Mouse (Mus musculus) stomach, embryonic 15.5 days (tissue): Measurements from ENCODE around the gene Mgat4e. TPM values are rescaled to one million over a fixed set of nuclear protein-coding genes. Genes with fewer than 3 reads are reported as not detected.
A peak's percentile ranks its signal among the peaks of the same experiment; 100 is the strongest.
"Not testable (repeated sequence)": the region's sequence is repeated elsewhere in the genome, so short reads cannot be mapped to it uniquely, and the experiment has no call there.

Experiments
- ATAC-seq: fragments of 200-750 bp; cut with Nextera tagmentation; 2 replicates; pipeline ENCODE4 v1.8.0; 2017; ENCODE audit warnings: low read depth, moderate number of reproducible peaks, moderate TSS enrichment; ENCODE audit not compliant: insufficient read depth, low FRiP score
- H3K27ac ChIP-seq: fragments of 300-500 bp; sonication (generic); 2 replicates; pipeline ENCODE4 v1.5.1; 2015; ENCODE audit warnings: mild to moderate bottlenecking, inconsistent platforms
- H3K27me3 ChIP-seq: fragments of 300-500 bp; sonication (generic); replicated peaks from 2 replicates; pipeline ENCODE4 v1.6.1; 2015; ENCODE audit warnings: inconsistent platforms
- H3K36me3 ChIP-seq: fragments of 300-500 bp; sonication (generic); 2 replicates; pipeline ENCODE4 v1.6.1; 2015; ENCODE audit warnings: inconsistent platforms
- H3K4me1 ChIP-seq: fragments of 300-500 bp; sonication (generic); 2 replicates; pipeline ENCODE4 v1.6.1; 2015; ENCODE audit warnings: inconsistent platforms
- H3K4me2 ChIP-seq: fragments of 300-500 bp; sonication (generic); 2 replicates; pipeline ENCODE4 v1.6.1; 2015; ENCODE audit warnings: mild to moderate bottlenecking, inconsistent platforms
- H3K4me3 ChIP-seq: fragments of 300-500 bp; sonication (generic); replicated peaks from 2 replicates; pipeline ENCODE4 v1.5.1; 2015; ENCODE audit warnings: inconsistent platforms
- H3K9ac ChIP-seq: fragments of 300-500 bp; sonication (generic); 2 replicates; pipeline ENCODE4 v1.6.1; 2015; ENCODE audit warnings: inconsistent platforms
- H3K9me3 ChIP-seq: fragments of 300-500 bp; sonication (generic); 2 replicates; pipeline ENCODE4 v1.6.1; 2016; ENCODE audit warnings: inconsistent platforms
- WGBS: fragments of 180-500 bp; shearing (Covaris S2); methylation state at CpG from one replicate; pipeline ENCODE4 v1.1.7; 2015; 5-methylcytosine and 5-hydroxymethylcytosine counted together
- polyA plus RNA-seq: library from polyadenylated mRNA; unstranded; fragments of >200 nt; fragmentation: Nextera tagmentation; extraction: Ambion mirVana; gene quantifications from 2 replicates; pipeline ENCODE4 v1.2.1, GENCODE M21; 2015

The Mgat4e gene
- polyA plus RNA-seq, 1 experiment from 2014 or later: not detected

DNA sequence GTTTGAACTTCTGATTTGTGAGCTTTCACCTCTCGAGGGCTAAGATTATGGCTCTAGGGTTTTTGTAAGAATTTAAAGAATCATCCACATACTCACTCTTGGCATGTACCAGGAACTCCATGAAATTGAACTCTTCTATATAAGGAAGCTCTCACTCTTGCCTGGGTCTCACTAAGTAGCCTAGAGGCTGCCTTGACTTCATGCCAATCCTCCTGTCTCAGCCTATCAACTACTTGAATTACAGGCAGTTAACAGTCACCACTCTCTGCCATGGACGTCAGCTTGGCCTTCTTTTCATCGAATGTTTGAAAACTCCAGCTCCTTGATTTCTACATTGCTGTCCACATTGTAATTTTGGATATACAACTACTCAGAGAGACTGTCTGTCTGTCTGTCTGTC, 2.9 kb upstream of the Mgat4e start:
- no peak overlapping the region for H3K4me3 ChIP-seq
- WGBS: 56% methylated on average over 3 of the region's 3 CpGs
- no peaks in the 10 kb centered on the region for H3K9me3 ChIP-seq
- no peak for ATAC-seq
- no peak overlapping the region for H3K4me2 ChIP-seq
- no peaks in the 10 kb centered on the region for H3K27me3 ChIP-seq
- 0 out of 2 replicates have a peak, but pooled peaks cover 11% of the 10 kb centered on the region for H3K4me1 ChIP-seq
- H3K27ac ChIP-seq: no peak overlapping the region
- no peak overlapping the region for H3K9ac ChIP-seq
- no peaks in the 10 kb centered on the region for H3K36me3 ChIP-seq

DNA sequence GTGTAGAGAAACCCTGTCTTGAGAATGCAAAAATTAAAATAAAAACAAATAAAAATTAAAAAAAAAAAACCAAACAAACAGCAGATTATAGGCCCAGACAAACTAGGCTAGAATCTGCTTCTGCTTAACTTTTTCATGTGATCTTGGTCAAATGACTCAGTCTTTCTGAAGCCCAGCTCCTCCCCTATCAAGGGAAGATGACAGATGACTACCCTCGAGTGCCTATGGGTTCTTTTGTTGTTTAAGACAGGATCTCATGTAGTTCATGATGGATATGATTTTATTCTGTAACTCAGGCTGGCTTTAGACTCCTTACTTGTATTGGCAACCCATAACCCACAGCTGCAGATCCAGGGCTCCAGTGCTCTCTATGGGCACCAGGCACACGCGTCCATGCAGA, 2.4 kb upstream of the Mgat4e start:
- no peak for ATAC-seq
- Histone ChIP-seq H3K27me3 (no peaks in the 10 kb centered on the region), H3K9ac (no peak overlapping the region), H3K9me3 (no peaks in the 10 kb centered on the region), H3K27ac (no peak overlapping the region), H3K36me3 (no peaks in the 10 kb centered on the region), H3K4me1 (0 out of 2 replicates have a peak, but pooled peaks cover 11% of the 10 kb centered on the region), H3K4me2 (no peak overlapping the region), H3K4me3 (no peak overlapping the region)
- 71% methylated on average over 3 of the region's 3 CpGs for WGBS

DNA sequence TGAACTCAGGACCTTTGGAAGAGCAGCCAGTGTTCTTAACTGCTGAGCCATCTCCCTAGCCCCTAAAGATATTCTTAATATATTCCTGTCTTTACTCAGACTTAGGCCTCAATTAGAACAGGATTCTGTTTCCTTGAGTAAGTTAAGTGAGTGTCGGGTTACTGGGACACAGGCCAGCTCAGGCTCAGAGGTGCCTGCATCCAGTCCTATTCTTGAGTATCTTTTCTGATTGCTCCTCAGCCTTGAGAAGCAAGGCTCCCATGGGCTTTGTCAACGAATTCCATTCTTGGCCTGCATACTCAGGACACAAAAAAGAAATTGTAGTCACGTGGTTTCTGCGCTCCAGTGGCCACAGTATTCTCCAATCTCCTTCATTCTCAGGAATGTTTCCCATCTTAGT, 1.3 kb downstream of the Mgat4e start:
- Histone ChIP-seq H3K27me3 (no peaks in the 10 kb centered on the region), H3K4me2 (no peak overlapping the region), H3K9me3 (no peaks in the 10 kb centered on the region), H3K36me3 (no peaks in the 10 kb centered on the region), H3K9ac (no peak overlapping the region), H3K27ac (no peak overlapping the region), H3K4me1 (no peaks in the 10 kb centered on the region), H3K4me3 (no peak overlapping the region)
- ATAC-seq: no peak
- WGBS: 71% methylated on average over 4 of the region's 4 CpGs

DNA sequence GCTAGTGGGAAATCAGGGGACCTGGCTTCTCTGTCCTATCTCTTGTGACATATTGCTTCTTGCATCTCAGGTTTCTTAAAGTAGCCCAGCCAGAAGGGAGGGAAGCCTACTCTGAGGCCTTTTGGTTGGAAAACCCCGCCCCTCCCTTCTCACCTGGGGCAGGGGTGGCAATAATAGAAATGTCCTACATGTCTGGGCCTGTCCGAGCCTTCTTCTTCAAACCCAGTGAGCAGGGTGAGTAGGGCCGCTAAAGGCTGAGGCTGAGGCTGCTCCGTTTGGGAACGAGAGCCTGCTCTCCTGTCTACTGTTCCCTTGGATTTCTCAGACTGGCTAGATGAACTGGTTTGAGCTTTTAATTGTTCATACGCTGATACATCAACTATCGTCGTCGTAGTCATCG, 8.9 kb downstream of the Mgat4e start:
- Histone ChIP-seq H3K9ac (no peak overlapping the region), H3K9me3 (no peaks in the 10 kb centered on the region), H3K4me1 (no peaks in the 10 kb centered on the region), H3K27ac (no peak overlapping the region), H3K27me3 (no peaks in the 10 kb centered on the region), H3K4me2 (no peak overlapping the region), H3K4me3 (no peak overlapping the region), H3K36me3 (no peaks in the 10 kb centered on the region)
- ATAC-seq: no peak
- WGBS: 87% methylated on average over 10 of the region's 10 CpGs

DNA sequence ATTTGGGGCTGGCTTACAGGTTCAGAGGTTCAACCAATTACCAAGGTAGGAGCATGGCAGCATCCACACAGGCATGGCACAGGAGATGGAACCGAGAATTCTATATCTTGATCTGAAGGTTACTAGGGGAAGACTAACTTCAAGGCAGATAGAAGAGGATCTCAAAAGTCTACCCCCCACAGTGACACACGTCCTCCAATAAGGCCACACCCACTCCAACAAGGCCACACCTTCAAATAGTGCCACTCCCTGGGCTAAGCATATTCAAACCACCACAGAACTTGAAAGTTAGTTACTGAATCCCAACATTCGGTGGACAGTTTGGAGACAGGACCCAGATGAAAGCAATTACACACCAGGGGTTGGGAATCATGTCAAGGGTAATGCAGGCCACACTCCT, 14.0 kb downstream of the Mgat4e start:
- Histone ChIP-seq H3K4me3 (no peak overlapping the region), H3K36me3 (no peaks in the 10 kb centered on the region), H3K9ac (no peak overlapping the region), H3K27ac (no peak overlapping the region), H3K4me2 (no peak overlapping the region), H3K9me3 (no peaks in the 10 kb centered on the region), H3K27me3 (no peaks in the 10 kb centered on the region), H3K4me1 (no peaks in the 10 kb centered on the region)
- WGBS: 68% methylated on average over 3 of the region's 3 CpGs
- ATAC-seq: no peak

DNA sequence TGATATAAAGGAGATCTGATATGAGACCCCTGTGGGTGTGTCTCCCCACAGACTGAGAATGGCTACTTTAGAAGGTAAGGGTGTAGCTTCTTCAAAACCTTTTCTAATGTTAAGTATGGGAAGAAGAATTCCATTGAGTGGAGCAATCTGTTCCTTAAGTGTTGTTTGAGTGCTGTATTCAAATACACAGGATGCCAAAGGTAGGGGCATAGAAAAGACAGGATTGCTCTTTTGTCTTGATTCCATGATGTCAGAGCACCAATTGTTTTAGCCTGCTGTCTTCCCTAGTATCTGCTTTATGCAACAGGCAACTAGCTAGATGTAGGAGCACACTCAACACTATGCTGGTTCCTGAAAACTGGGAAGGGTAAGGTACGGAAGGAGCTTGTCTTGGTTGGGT, 14.4 kb downstream of the Mgat4e start:
- no peak overlapping the region for H3K9ac ChIP-seq
- H3K36me3 ChIP-seq: no peaks in the 10 kb centered on the region
- H3K4me2 ChIP-seq: no peak overlapping the region
- no peak for ATAC-seq
- H3K4me3 ChIP-seq: no peak overlapping the region
- H3K4me1 ChIP-seq: no peaks in the 10 kb centered on the region
- no peaks in the 10 kb centered on the region for H3K9me3 ChIP-seq
- no peaks in the 10 kb centered on the region for H3K27me3 ChIP-seq
- H3K27ac ChIP-seq: no peak overlapping the region
- 98% methylated on average over 1 of the region's 1 CpGs for WGBS

DNA sequence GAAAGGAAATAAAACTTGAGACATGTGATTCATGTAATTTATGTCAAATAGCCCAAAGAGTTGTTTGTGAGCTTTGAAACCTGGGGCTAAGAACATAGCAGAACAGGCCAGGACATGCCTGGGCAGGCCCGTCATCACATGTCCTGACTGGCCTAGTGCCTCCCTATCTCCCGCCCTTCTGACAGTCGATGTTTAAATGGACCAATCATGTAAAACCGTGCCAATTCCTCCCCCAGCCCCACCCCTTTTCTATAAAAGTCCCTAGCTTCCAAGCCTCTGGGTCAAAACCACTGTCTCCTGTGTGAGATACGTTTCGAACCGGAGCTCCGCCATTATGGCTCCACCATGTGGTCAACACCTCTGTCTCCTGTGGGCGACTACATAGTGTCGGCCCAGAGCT, 15.8 kb downstream of the Mgat4e start:
- not testable (repeated sequence) for ATAC-seq, H3K27ac ChIP-seq, H3K4me2 ChIP-seq, H3K9me3 ChIP-seq, H3K9ac ChIP-seq, H3K4me1 ChIP-seq, H3K4me3 ChIP-seq, H3K27me3 ChIP-seq, H3K36me3 ChIP-seq
- WGBS: 93% methylated on average over 10 of the region's 10 CpGs

DNA sequence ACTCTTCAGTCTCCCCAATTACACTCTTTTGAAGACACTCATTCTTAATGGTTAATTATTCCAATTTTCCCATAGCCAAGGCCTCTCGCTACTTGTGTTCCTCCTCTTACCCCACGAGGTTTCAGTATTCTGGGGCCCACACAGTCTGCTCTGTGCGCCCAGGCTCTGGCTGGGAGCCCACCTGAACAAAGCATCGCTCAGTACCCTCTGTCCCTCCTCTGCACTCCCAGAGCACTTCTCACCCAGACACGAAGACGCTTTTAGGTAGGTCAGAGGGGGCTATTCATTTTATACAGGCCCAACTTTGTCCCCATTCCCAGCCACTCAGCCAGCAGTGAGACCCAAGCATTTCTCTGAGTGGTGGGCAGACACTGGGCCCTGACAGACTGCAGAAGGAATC, 18.9 kb downstream of the Mgat4e start:
- Histone ChIP-seq H3K9ac (no peak overlapping the region), H3K27me3 (no peaks in the 10 kb centered on the region), H3K27ac (no peak overlapping the region), H3K4me2 (no peak overlapping the region), H3K4me3 (no peak overlapping the region), H3K9me3 (no peaks in the 10 kb centered on the region), H3K36me3 (no peaks in the 10 kb centered on the region), H3K4me1 (no peaks in the 10 kb centered on the region)
- WGBS: 78% methylated on average over 6 of the region's 6 CpGs
- no peak for ATAC-seq

DNA sequence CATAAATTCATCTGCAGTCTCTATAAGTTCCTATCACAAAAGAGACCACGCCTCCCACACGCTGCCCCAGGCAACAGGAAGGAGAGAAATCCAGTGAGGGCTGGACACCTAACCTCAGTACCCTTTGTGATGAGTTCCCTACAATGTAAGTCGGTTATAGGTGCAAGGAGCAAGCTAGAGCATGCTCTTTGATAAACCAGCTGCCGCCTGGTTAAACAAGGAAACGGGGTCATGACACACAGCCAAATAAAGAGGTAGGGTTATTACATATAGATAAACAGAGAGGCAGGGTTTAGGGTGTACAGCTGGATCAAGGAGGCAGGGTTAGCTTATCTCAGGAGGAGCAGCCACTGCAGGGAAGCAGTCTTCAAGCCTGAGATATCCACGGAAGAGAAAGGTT, 22.7 kb downstream of the Mgat4e start:
- no peak overlapping the region for H3K9ac ChIP-seq
- no peak overlapping the region for H3K4me3 ChIP-seq
- H3K4me2 ChIP-seq: no peak overlapping the region; the same call in 1 of the 2 replicates
- H3K27me3 ChIP-seq: no peaks in the 10 kb centered on the region
- peak; percentile 95 for ATAC-seq
- H3K27ac ChIP-seq: 0 out of 2 replicates have a peak overlapping the region, but pooled peaks have one; percentile 49
- WGBS: 36% methylated on average over 6 of the region's 6 CpGs
- no peaks in the 10 kb centered on the region for H3K9me3 ChIP-seq
- no peaks in the 10 kb centered on the region for H3K4me1 ChIP-seq
- no peaks in the 10 kb centered on the region for H3K36me3 ChIP-seq

DNA sequence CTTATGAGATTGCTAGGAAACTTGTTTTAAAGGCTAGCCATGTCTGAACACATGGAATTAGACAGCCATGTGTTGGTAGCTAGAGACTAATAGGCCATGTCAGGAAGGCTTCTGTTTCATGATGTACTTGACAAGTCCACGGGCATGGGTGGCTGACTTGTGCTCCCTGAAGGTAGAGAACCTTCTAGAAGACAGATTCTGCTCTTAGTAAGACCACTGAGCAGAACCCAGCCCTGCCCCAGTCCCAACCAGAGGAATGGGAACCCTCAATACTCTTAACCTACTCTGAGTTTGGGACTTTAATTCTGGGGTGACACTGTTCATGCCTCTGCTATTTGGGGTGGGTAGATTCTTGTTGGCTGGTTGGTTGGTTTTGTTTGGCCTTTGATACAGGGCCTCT, 24.5 kb downstream of the Mgat4e start:
- no peaks in the 10 kb centered on the region for H3K36me3 ChIP-seq
- H3K27ac ChIP-seq: no peak overlapping the region
- ATAC-seq: no peak
- H3K27me3 ChIP-seq: no peaks in the 10 kb centered on the region
- H3K4me2 ChIP-seq: no peak overlapping the region
- 89% methylated on average over 1 of the region's 1 CpGs for WGBS
- 0 out of 2 replicates have a peak, but pooled peaks cover 4% of the 10 kb centered on the region for H3K4me1 ChIP-seq
- no peak overlapping the region for H3K4me3 ChIP-seq
- no peaks in the 10 kb centered on the region for H3K9me3 ChIP-seq
- H3K9ac ChIP-seq: no peak overlapping the region

DNA sequence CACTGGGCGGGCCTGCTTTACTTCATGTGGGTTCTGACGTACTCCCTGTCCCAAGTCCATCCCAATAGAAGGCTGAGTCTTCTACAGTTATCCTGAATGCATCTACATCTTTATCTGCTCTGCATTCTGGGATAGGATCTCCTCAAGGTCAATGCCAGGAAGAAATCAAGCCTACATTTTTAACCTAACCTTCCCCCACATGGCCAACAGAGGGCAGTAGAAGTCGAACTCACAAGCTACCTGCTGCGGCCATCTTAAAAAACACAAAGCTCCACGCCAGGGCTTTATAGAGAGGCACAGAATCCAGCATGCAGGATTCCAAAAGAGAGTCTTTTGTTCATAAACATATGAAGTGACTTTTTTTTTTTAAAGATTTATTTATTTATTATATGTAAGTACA, 25.1 kb downstream of the Mgat4e start:
- Histone ChIP-seq H3K9me3 (no peaks in the 10 kb centered on the region), H3K9ac (no peak overlapping the region), H3K27me3 (no peaks in the 10 kb centered on the region), H3K36me3 (no peaks in the 10 kb centered on the region), H3K4me2 (no peak overlapping the region), H3K4me1 (0 out of 2 replicates have a peak, but pooled peaks cover 4% of the 10 kb centered on the region), H3K27ac (no peak overlapping the region), H3K4me3 (no peak overlapping the region)
- ATAC-seq: no peak
- WGBS: 75% methylated on average over 5 of the region's 5 CpGs

DNA sequence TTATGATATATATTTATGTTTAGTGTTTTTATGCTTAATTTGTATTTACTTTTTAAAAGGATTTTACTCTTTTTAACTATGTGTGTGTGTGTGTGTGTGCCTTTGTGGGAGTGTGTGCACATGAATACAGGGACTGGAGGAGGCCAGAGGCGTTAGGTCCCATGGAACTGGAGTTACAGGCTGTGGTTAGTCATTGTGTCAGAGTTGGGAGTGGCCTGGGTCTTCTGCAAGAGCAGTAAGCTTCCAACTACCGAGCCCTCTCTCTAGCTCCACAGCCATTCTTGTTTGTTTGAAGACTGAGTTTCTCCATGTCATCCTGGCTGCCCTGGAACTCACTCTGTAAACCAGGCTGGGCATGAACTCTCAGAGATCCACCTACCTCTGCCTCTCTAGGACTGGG, 27.2 kb downstream of the Mgat4e start:
- 0 out of 2 replicates have a peak, but pooled peaks cover 4% of the 10 kb centered on the region for H3K4me1 ChIP-seq
- no peak for ATAC-seq
- H3K27me3 ChIP-seq: no peaks in the 10 kb centered on the region
- no peaks in the 10 kb centered on the region for H3K9me3 ChIP-seq
- 35% methylated on average over 2 of the region's 2 CpGs for WGBS
- no peak overlapping the region for H3K9ac ChIP-seq
- no peak overlapping the region for H3K4me2 ChIP-seq
- H3K36me3 ChIP-seq: no peaks in the 10 kb centered on the region
- no peak overlapping the region for H3K4me3 ChIP-seq
- H3K27ac ChIP-seq: peak overlapping the region; percentile 48; the same call in 1 of the 2 replicates

DNA sequence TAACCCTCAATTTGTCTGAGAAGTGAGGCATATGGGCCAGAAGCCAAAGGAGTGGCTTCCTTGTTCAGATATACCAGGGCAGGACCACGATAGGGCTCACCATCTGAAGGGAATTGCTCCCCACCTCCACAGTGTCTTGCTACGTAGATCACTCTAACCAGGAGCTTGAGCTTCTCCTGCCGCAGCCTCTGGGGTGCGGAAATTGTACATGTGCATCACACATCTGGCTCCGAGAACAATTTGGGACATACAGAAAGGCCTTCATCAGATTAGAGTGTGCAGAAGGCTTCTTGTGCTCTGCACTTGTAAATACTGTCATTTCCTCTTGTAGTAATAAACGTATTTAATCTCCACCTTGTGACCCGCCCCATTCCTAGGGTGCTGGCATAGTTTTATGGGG, 28.3 kb downstream of the Mgat4e start:
- H3K27ac ChIP-seq: no peak overlapping the region
- H3K9ac ChIP-seq: no peak overlapping the region
- H3K27me3 ChIP-seq: no peaks in the 10 kb centered on the region
- ATAC-seq: no peak
- H3K9me3 ChIP-seq: no peaks in the 10 kb centered on the region
- WGBS: 66% methylated on average over 7 of the region's 7 CpGs
- no peak overlapping the region for H3K4me2 ChIP-seq
- H3K4me3 ChIP-seq: no peak overlapping the region
- H3K4me1 ChIP-seq: peaks cover 11% of the 10 kb centered on the region
- H3K36me3 ChIP-seq: no peaks in the 10 kb centered on the region
